Mouse (Mus musculus): ENCODE measurements at regions not wholly inside any gene's neighbourhood (a gene's known extent, or its start where the extent isn't known, plus 50 kb on each side); places are given as distances from the start of the nearest gene placed in this dataset.

DNA sequence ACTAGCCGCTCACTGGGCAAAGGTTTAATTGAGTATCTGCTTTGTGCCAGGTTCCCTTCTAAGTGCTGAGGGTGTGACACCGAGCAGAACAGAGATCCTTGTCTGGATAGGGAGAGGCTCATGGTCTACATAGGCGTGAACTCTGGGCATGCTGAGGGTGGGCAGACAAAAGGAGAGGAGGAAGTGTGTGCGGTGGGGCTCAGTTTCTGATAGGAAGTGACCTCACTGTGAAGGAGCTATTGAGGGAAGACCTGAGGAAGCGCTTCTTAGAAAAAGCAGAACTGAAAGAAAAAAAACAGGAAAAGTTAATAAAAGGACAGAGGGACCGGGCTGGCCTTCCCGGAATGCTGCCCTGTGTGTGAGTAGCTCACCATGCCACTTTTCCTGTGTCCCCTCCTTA is 162.8 kb downstream of the Hibadh start:
- Histone ChIP-seq H3K36me3 (ENCODE audit: control insufficient read depth, insufficient read depth, low read length) (no peaks in the 10 kb centered on the region), H3K4me1 (ENCODE audit: control insufficient read depth, insufficient read depth, low read length) (peaks cover 6% of the 10 kb centered on the region; the same call in 1 of the 2 replicates), H3K27me3 (ENCODE audit: control insufficient read depth, insufficient read depth, low read length) (no peaks in the 10 kb centered on the region; the same call in 1 of the 2 replicates), H3K79me2 (ENCODE audit: control insufficient read depth, insufficient read depth, low read length) (no peaks in the 10 kb centered on the region), H3K9ac (ENCODE audit: low read depth, low read length) (no peak overlapping the region), H3K27ac (replicated peaks; ENCODE audit: insufficient read depth, low read depth, low read length) (no peak overlapping the region), H3K4me3 (ENCODE audit: insufficient read depth, low read depth, low read length) (no peak overlapping the region)
- DNase-seq (ENCODE audit: extremely low read depth, low read depth, low spot score): peak; percentile 37
- TF ChIP-seq POLR2A (IDR thresholded peaks at IDR 0.05; ENCODE audit: extremely low read depth, insufficient read depth, low read length): no peak
- TF ChIP-seq CTCF (IDR thresholded peaks at IDR 0.05; ENCODE audit: low read depth, low read length): no peak
- 70% methylated on average over 7 of the region's 7 CpGs for WGBS

DNA sequence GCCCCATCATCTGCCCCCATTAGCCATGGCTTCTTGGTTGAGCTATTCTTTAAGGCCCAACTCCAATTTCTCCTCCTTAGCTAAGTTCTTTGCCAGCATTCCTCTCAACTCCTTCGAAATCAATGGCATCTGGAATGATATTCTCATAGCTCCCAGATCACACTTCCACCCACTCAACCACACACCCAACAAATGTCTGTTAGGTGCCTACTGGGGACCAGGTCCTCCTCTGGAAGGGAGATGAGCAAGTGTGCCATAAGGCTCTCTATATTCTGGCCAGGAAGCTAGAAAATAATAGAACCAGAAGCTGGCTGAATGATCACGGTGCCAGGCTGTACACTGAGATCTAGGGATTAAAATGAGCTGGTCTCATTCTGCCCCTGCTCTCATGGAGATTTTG is 161.6 kb downstream of the Hibadh start:
- Histone ChIP-seq H3K27me3 (ENCODE audit: control insufficient read depth, insufficient read depth, low read length) (no peaks in the 10 kb centered on the region; the same call in 1 of the 2 replicates), H3K79me2 (ENCODE audit: control insufficient read depth, insufficient read depth, low read length) (no peaks in the 10 kb centered on the region), H3K27ac (replicated peaks; ENCODE audit: insufficient read depth, low read depth, low read length) (0 out of 2 replicates have a peak overlapping the region, but pooled peaks have one; percentile 16), H3K9ac (ENCODE audit: low read depth, low read length) (no peak overlapping the region), H3K4me1 (ENCODE audit: control insufficient read depth, insufficient read depth, low read length) (peaks cover 6% of the 10 kb centered on the region; the same call in 1 of the 2 replicates), H3K36me3 (ENCODE audit: control insufficient read depth, insufficient read depth, low read length) (no peaks in the 10 kb centered on the region), H3K4me3 (ENCODE audit: insufficient read depth, low read depth, low read length) (no peak overlapping the region)
- WGBS: 92% methylated on average over 2 of the region's 2 CpGs
- TF ChIP-seq CTCF (IDR thresholded peaks at IDR 0.05; ENCODE audit: low read depth, low read length): no peak
- no peak for TF ChIP-seq POLR2A (IDR thresholded peaks at IDR 0.05; ENCODE audit: extremely low read depth, insufficient read depth, low read length)
- no peak for DNase-seq (ENCODE audit: extremely low read depth, low read depth, low spot score)

DNA sequence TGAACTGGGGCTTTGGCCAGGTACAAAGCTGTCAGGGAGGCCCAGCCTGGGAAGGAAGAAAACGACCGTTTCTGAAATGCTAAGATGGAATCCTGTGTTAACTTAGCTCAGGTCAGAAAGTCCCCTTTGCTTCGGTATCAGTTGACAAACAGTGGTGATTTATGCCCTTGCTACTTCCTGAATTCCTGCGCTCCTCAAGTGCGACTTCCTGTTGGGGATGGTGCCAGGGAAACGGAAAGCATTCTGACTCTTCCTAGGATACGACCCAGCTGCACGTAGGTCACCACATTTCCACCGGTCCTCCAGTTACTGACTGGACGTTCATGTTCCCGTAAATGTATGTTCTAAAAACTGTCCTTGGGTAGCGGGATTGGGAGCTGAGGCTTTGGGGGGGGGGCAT is 161.0 kb downstream of the Hibadh start:
- Histone ChIP-seq H3K79me2 (ENCODE audit: control insufficient read depth, insufficient read depth, low read length) (no peaks in the 10 kb centered on the region), H3K4me3 (ENCODE audit: insufficient read depth, low read depth, low read length) (no peak overlapping the region), H3K9ac (ENCODE audit: low read depth, low read length) (no peak overlapping the region), H3K4me1 (ENCODE audit: control insufficient read depth, insufficient read depth, low read length) (peaks cover 6% of the 10 kb centered on the region; the same call in 1 of the 2 replicates), H3K36me3 (ENCODE audit: control insufficient read depth, insufficient read depth, low read length) (no peaks in the 10 kb centered on the region), H3K27ac (replicated peaks; ENCODE audit: insufficient read depth, low read depth, low read length) (0 out of 2 replicates have a peak overlapping the region, but pooled peaks have one; percentile 16), H3K27me3 (ENCODE audit: control insufficient read depth, insufficient read depth, low read length) (no peaks in the 10 kb centered on the region; the same call in 1 of the 2 replicates)
- WGBS: 53% methylated on average over 12 of the region's 12 CpGs
- DNase-seq (ENCODE audit: extremely low read depth, low read depth, low spot score): peak; percentile 19
- TF ChIP-seq CTCF (IDR thresholded peaks at IDR 0.05; ENCODE audit: low read depth, low read length) (no peak), POLR2A (IDR thresholded peaks at IDR 0.05; ENCODE audit: extremely low read depth, insufficient read depth, low read length) (no peak)

DNA sequence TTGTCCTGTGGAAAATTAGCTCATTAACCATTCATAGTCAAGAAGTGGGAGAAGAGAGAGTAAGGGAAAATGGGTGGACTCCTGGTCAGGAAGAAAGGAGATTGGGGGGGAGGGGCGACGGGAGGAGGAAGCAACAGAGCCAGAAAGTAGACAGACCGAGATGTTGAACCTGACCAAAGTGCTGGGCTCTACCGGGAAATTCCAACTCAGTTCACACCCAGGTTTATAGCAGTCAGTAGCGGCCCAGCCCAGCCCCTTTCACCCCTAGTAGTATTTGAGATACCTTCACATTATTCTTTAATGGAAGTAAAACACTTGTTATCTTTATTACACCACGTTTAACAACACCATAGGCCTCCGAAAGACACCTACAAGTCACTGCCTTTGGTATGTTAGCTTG is 158.2 kb downstream of the Hibadh start:
- no peak overlapping the region for H3K9ac ChIP-seq (ENCODE audit: low read depth, low read length)
- peaks cover 10% of the 10 kb centered on the region; the same call in 1 of the 2 replicates for H3K4me1 ChIP-seq (ENCODE audit: control insufficient read depth, insufficient read depth, low read length)
- no peak overlapping the region for H3K4me3 ChIP-seq (ENCODE audit: insufficient read depth, low read depth, low read length)
- no peaks in the 10 kb centered on the region for H3K36me3 ChIP-seq (ENCODE audit: control insufficient read depth, insufficient read depth, low read length)
- no peak for DNase-seq (ENCODE audit: extremely low read depth, low read depth, low spot score)
- TF ChIP-seq CTCF (IDR thresholded peaks at IDR 0.05; ENCODE audit: low read depth, low read length) (no peak), POLR2A (IDR thresholded peaks at IDR 0.05; ENCODE audit: extremely low read depth, insufficient read depth, low read length) (no peak)
- no peaks in the 10 kb centered on the region for H3K27me3 ChIP-seq (ENCODE audit: control insufficient read depth, insufficient read depth, low read length)
- WGBS: 91% methylated on average over 7 of the region's 7 CpGs
- no peak overlapping the region for H3K27ac ChIP-seq (replicated peaks; ENCODE audit: insufficient read depth, low read depth, low read length)
- no peaks in the 10 kb centered on the region for H3K79me2 ChIP-seq (ENCODE audit: control insufficient read depth, insufficient read depth, low read length)

DNA sequence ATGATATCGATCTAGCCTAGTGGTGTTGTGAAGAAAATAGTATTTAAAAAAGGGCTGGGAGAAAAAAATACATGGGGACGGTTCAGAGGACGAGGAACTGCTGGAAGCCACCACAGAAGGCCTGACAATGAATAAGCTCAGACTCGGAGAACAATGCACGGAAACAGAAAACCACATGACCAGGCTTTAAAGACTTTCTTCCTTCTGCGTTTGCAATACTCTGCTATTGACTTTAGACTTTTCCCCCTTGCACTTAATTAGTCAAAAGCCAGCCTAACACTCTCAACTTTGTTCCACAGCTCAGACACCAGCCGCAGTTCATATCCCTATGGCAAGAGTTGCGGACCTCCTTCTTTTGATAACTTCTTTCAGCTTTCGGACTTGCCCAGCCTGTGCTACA is 154.0 kb downstream of the Hibadh start:
- H3K4me1 ChIP-seq (ENCODE audit: control insufficient read depth, insufficient read depth, low read length): peaks cover 4% of the 10 kb centered on the region; the same call in 1 of the 2 replicates
- no peak overlapping the region for H3K4me3 ChIP-seq (ENCODE audit: insufficient read depth, low read depth, low read length)
- no peak overlapping the region for H3K9ac ChIP-seq (ENCODE audit: low read depth, low read length)
- no peaks in the 10 kb centered on the region for H3K27me3 ChIP-seq (ENCODE audit: control insufficient read depth, insufficient read depth, low read length)
- peak; percentile 16 for DNase-seq (ENCODE audit: extremely low read depth, low read depth, low spot score)
- TF ChIP-seq CTCF (IDR thresholded peaks at IDR 0.05; ENCODE audit: low read depth, low read length) (no peak), POLR2A (IDR thresholded peaks at IDR 0.05; ENCODE audit: extremely low read depth, insufficient read depth, low read length) (no peak)
- peak overlapping the region; percentile 40 for H3K27ac ChIP-seq (replicated peaks; ENCODE audit: insufficient read depth, low read depth, low read length)
- H3K36me3 ChIP-seq (ENCODE audit: control insufficient read depth, insufficient read depth, low read length): no peaks in the 10 kb centered on the region
- WGBS: 69% methylated on average over 9 of the region's 9 CpGs
- H3K79me2 ChIP-seq (ENCODE audit: control insufficient read depth, insufficient read depth, low read length): no peaks in the 10 kb centered on the region

DNA sequence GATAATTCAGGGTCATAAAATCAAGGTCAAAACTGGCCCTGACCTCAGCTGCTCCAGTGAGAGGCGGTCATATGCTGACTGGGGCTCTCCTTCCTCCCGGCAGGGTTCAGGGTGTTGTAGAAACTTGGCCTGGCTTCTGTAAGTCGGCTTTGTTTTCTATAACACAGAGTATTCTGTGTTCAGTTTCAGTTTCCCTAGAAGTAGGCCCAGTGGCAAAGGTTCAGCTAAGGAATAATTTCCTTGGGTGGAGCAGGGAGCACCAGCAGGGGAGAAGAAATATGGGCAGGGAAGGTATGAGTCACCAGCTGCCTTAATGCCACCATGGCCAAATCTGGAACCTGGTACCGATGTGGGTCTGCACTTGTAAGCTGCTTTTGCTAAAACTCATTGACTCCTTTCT is 153.5 kb downstream of the Hibadh start:
- DNase-seq (ENCODE audit: extremely low read depth, low read depth, low spot score): peak; percentile 18
- 51% methylated on average over 4 of the region's 4 CpGs for WGBS
- no peak for TF ChIP-seq CTCF (IDR thresholded peaks at IDR 0.05; ENCODE audit: low read depth, low read length)
- no peak for TF ChIP-seq POLR2A (IDR thresholded peaks at IDR 0.05; ENCODE audit: extremely low read depth, insufficient read depth, low read length)

More for the DNA sequence above, 153.5 kb downstream of the Hibadh start:
- no peaks in the 10 kb centered on the region for H3K36me3 ChIP-seq (ENCODE audit: control insufficient read depth, insufficient read depth, low read length)
- no peak overlapping the region for H3K4me3 ChIP-seq (ENCODE audit: insufficient read depth, low read depth, low read length)
- no peaks in the 10 kb centered on the region for H3K27me3 ChIP-seq (ENCODE audit: control insufficient read depth, insufficient read depth, low read length)
- H3K9ac ChIP-seq (ENCODE audit: low read depth, low read length): no peak overlapping the region
- H3K4me1 ChIP-seq (ENCODE audit: control insufficient read depth, insufficient read depth, low read length): peaks cover 4% of the 10 kb centered on the region; the same call in 1 of the 2 replicates
- H3K79me2 ChIP-seq (ENCODE audit: control insufficient read depth, insufficient read depth, low read length): no peaks in the 10 kb centered on the region
- peak overlapping the region; percentile 40 for H3K27ac ChIP-seq (replicated peaks; ENCODE audit: insufficient read depth, low read depth, low read length)
